Mouse (Mus musculus) layer of hippocampus, adult 9-10 months (tissue): ENCODE results near the gene Tarsl2.

ENCODE experiments used
- DNase-seq: peaks from one replicate; pipeline ENCODE4 v3.0.0; 2022; ENCODE audit warnings: low spot score

The Tarsl2 gene

GRCm38 (mm10) chr7:65644643-65645351 lies at the start of gene Tarsl2:
Gene Tarsl2 (plus strand): TSS chr7:65644898.
- peak; percentile 84 for DNase-seq

- DNase-seq, result no peak
Observed at GRCm38 (mm10) chr7:65606124-65606523, 38.6 kb upstream of the Tarsl2 start.

GRCm38 (mm10) chr7:65607003-65607402 lies 37.7 kb upstream of the Tarsl2 start:
- no peak for DNase-seq

GRCm38 (mm10) chr7:65610171-65610570 lies 34.5 kb upstream of the Tarsl2 start:
- peak; percentile 42 for DNase-seq

- DNase-seq, result no peak
Observed at GRCm38 (mm10) chr7:65610673-65611072, 34.0 kb upstream of the Tarsl2 start.

GRCm38 (mm10) chr7:65611298-65611697 lies 33.4 kb upstream of the Tarsl2 start:
- no peak for DNase-seq

GRCm38 (mm10) chr7:65613723-65614122 lies 31.0 kb upstream of the Tarsl2 start:
- no peak for DNase-seq

GRCm38 (mm10) chr7:65618751-65619150 lies 25.9 kb upstream of the Tarsl2 start:
- DNase-seq, result no peak

GRCm38 (mm10) chr7:65620746-65621145 lies 24.0 kb upstream of the Tarsl2 start:
- no peak for DNase-seq

- no peak for DNase-seq
Observed at GRCm38 (mm10) chr7:65623330-65623729, 21.4 kb upstream of the Tarsl2 start.

- DNase-seq, result no peak
Observed at GRCm38 (mm10) chr7:65625528-65625927, 19.2 kb upstream of the Tarsl2 start.

GRCm38 (mm10) chr7:65629846-65630245 lies 14.9 kb upstream of the Tarsl2 start:
- DNase-seq, result no peak

- DNase-seq, result no peak
Observed at GRCm38 (mm10) chr7:65630661-65631060, 14.0 kb upstream of the Tarsl2 start.

GRCm38 (mm10) chr7:65635831-65636230 lies 8.9 kb upstream of the Tarsl2 start:
- no peak for DNase-seq

GRCm38 (mm10) chr7:65636356-65636880 lies 8.3 kb upstream of the Tarsl2 start:
- DNase-seq, result no peak

GRCm38 (mm10) chr7:65638170-65638770 lies 6.4 kb upstream of the Tarsl2 start:
- no peak for DNase-seq

GRCm38 (mm10) chr7:65639821-65640382 lies 4.8 kb upstream of the Tarsl2 start:
- DNase-seq, result no peak

- DNase-seq, result no peak
Observed at GRCm38 (mm10) chr7:65640672-65641071, 4.0 kb upstream of the Tarsl2 start.

- no peak for DNase-seq
Observed at GRCm38 (mm10) chr7:65642371-65643304, 2.1 kb upstream of the Tarsl2 start.

- DNase-seq, result no peak
Observed at GRCm38 (mm10) chr7:65643861-65644421, 757 bp upstream of the Tarsl2 start.

- DNase-seq, result no peak
Observed at GRCm38 (mm10) chr7:65645996-65646395, 1.3 kb downstream of the Tarsl2 start.

- DNase-seq, result no peak
Observed at GRCm38 (mm10) chr7:65650662-65651061, 6.0 kb downstream of the Tarsl2 start.
